Mouse (Mus musculus): ENCODE measurements around the gene Gm20388. TPM values are rescaled to one million over a fixed set of nuclear protein-coding genes. Genes with fewer than 3 reads are reported as not detected.
"Not testable (repeated sequence)": the region's sequence is repeated elsewhere in the genome, so short reads cannot be mapped to it uniquely, and the experiment has no call there.

Gene Gm20388
- total and polyA plus RNA-seq, 2 experiments from 2014 or later = 51.3 TPM; not detected in 1

GRCm38 (mm10) chr8:123960056-123960455, 4049.4 kb downstream of the Gm20388 start:
- DNase-seq (no peak), ATAC-seq (no peak)
- peaks cover 26% of the 10 kb centered on the region for H3K36me3 ChIP-seq (ENCODE audit: insufficient read depth)
- H3K4me1 ChIP-seq (ENCODE audit: insufficient read depth) = no peaks in the 10 kb centered on the region
- WGBS = 88% methylated on average over 9 of the region's 9 CpGs
- H3K27me3 ChIP-seq (ENCODE audit: insufficient read depth, low read length) = no peaks in the 10 kb centered on the region
- H3K9me3 ChIP-seq (ENCODE audit: low read length) = no peaks in the 10 kb centered on the region
- TF ChIP-seq CTCF (IDR thresholded peaks at IDR 0.05; ENCODE audit: low read depth) = no peak
- no peak overlapping the region for H3K4me3 ChIP-seq (ENCODE audit: low read depth, low read length)
- no peak overlapping the region for H3K4me2 ChIP-seq (ENCODE audit: low read depth)
- H3K27ac ChIP-seq (ENCODE audit: low read depth, low read length) = no peak overlapping the region
- no peak overlapping the region for H3K9ac ChIP-seq

- peak; percentile 36 for DNase-seq
- H3K27ac ChIP-seq (ENCODE audit: low read depth, low read length); H3K27me3 ChIP-seq (ENCODE audit: insufficient read depth, low read length); H3K9ac ChIP-seq; H3K9me3 ChIP-seq (ENCODE audit: low read length); H3K4me1 ChIP-seq (ENCODE audit: insufficient read depth); H3K4me2 ChIP-seq (ENCODE audit: low read depth); H3K4me3 ChIP-seq (ENCODE audit: low read depth, low read length): not testable (repeated sequence)
- H3K36me3 ChIP-seq (ENCODE audit: insufficient read depth) = peaks cover 26% of the 10 kb centered on the region
- 44% methylated on average over 5 of the region's 5 CpGs for WGBS
- 0 out of 2 replicates have a peak, but pooled peaks have one; percentile 8 for ATAC-seq
Observed at GRCm38 (mm10) chr8:123960556-123960955, 4049.9 kb downstream of the Gm20388 start.

- Histone ChIP-seq H3K9me3 (ENCODE audit: low read length) (no peaks in the 10 kb centered on the region), H3K36me3 (ENCODE audit: insufficient read depth) (peaks cover 31% of the 10 kb centered on the region), H3K4me1 (ENCODE audit: insufficient read depth) (no peaks in the 10 kb centered on the region), H3K9ac (no peak overlapping the region), H3K27ac (ENCODE audit: low read depth, low read length) (no peak overlapping the region), H3K27me3 (ENCODE audit: insufficient read depth, low read length) (no peaks in the 10 kb centered on the region), H3K4me2 (ENCODE audit: low read depth) (no peak overlapping the region), H3K4me3 (ENCODE audit: low read depth, low read length) (no peak overlapping the region)
- ATAC-seq (no peak), DNase-seq (no peak)
- no peak for TF ChIP-seq CTCF (IDR thresholded peaks at IDR 0.05; ENCODE audit: low read depth)
- WGBS = 69% methylated on average over 1 of the region's 1 CpGs
Observed at GRCm38 (mm10) chr8:123961371-123961770, 4050.7 kb downstream of the Gm20388 start.

GRCm38 (mm10) chr8:123966896-123967295, 4056.3 kb downstream of the Gm20388 start:
- Histone ChIP-seq H3K4me2 (ENCODE audit: low read depth) (no peak overlapping the region), H3K9ac (no peak overlapping the region), H3K9me3 (ENCODE audit: low read length) (no peaks in the 10 kb centered on the region), H3K27me3 (ENCODE audit: insufficient read depth, low read length) (no peaks in the 10 kb centered on the region), H3K4me3 (ENCODE audit: low read depth, low read length) (no peak overlapping the region), H3K36me3 (ENCODE audit: insufficient read depth) (peaks cover 27% of the 10 kb centered on the region), H3K4me1 (ENCODE audit: insufficient read depth) (no peaks in the 10 kb centered on the region), H3K27ac (ENCODE audit: low read depth, low read length) (no peak overlapping the region)
- DNase-seq (no peak), ATAC-seq (peak; percentile 14; the same call in 1 of the 2 replicates)
- WGBS = 61% methylated on average over 2 of the region's 2 CpGs
- TF ChIP-seq CTCF (IDR thresholded peaks at IDR 0.05; ENCODE audit: low read depth) = peak; percentile 50

GRCm38 (mm10) chr8:123973495-123973894, 4062.9 kb downstream of the Gm20388 start:
- Histone ChIP-seq H3K9ac (no peak overlapping the region), H3K4me1 (ENCODE audit: insufficient read depth) (no peaks in the 10 kb centered on the region), H3K4me2 (ENCODE audit: low read depth) (no peak overlapping the region), H3K9me3 (ENCODE audit: low read length) (no peaks in the 10 kb centered on the region), H3K4me3 (ENCODE audit: low read depth, low read length) (no peak overlapping the region), H3K36me3 (ENCODE audit: insufficient read depth) (peaks cover 6% of the 10 kb centered on the region), H3K27me3 (ENCODE audit: insufficient read depth, low read length) (no peaks in the 10 kb centered on the region), H3K27ac (ENCODE audit: low read depth, low read length) (no peak overlapping the region)
- ATAC-seq = no peak
- no peak for TF ChIP-seq CTCF (IDR thresholded peaks at IDR 0.05; ENCODE audit: low read depth)
- DNase-seq = no peak
- WGBS = 92% methylated on average over 1 of the region's 1 CpGs

GRCm38 (mm10) chr8:123977499-123977898, 4066.9 kb downstream of the Gm20388 start:
- TF ChIP-seq CTCF (IDR thresholded peaks at IDR 0.05; ENCODE audit: low read depth) = no peak
- H3K4me1 ChIP-seq (ENCODE audit: insufficient read depth) = peaks cover 7% of the 10 kb centered on the region; the same call in 1 of the 2 replicates
- DNase-seq = no peak
- no peak overlapping the region for H3K27ac ChIP-seq (ENCODE audit: low read depth, low read length)
- no peaks in the 10 kb centered on the region for H3K27me3 ChIP-seq (ENCODE audit: insufficient read depth, low read length)
- H3K36me3 ChIP-seq (ENCODE audit: insufficient read depth) = no peaks in the 10 kb centered on the region
- no peak overlapping the region for H3K9ac ChIP-seq
- no peaks in the 10 kb centered on the region for H3K9me3 ChIP-seq (ENCODE audit: low read length)
- WGBS = 76% methylated on average over 4 of the region's 4 CpGs
- H3K4me3 ChIP-seq (ENCODE audit: low read depth, low read length) = no peak overlapping the region
- no peak overlapping the region for H3K4me2 ChIP-seq (ENCODE audit: low read depth)
- no peak for ATAC-seq

- H3K4me3 ChIP-seq (ENCODE audit: low read depth, low read length) = no peak overlapping the region
- no peaks in the 10 kb centered on the region for H3K9me3 ChIP-seq (ENCODE audit: low read length)
- H3K27me3 ChIP-seq (ENCODE audit: insufficient read depth, low read length) = no peaks in the 10 kb centered on the region
- WGBS = 61% methylated on average over 14 of the region's 14 CpGs
- peaks cover 7% of the 10 kb centered on the region; the same call in 1 of the 2 replicates for H3K4me1 ChIP-seq (ENCODE audit: insufficient read depth)
- DNase-seq (peak; percentile 18), ATAC-seq (no peak)
- no peak overlapping the region for H3K27ac ChIP-seq (ENCODE audit: low read depth, low read length)
- no peak overlapping the region for H3K4me2 ChIP-seq (ENCODE audit: low read depth)
- no peak overlapping the region for H3K9ac ChIP-seq
- no peak for TF ChIP-seq CTCF (IDR thresholded peaks at IDR 0.05; ENCODE audit: low read depth)
- H3K36me3 ChIP-seq (ENCODE audit: insufficient read depth) = no peaks in the 10 kb centered on the region
Observed at GRCm38 (mm10) chr8:123978166-123978838, 4067.7 kb downstream of the Gm20388 start.

Measured in forebrain, postnatal 0 days (tissue).